ENCODE assay signal across 14 mouse cellular contexts in genomic region chr16:87915156-87915555, GRCm38 (mm10).
"Had no signal": no experiment of that assay in that cellular context is flagged by ENCODE, and none has a peak within 500 bp of the region (broad histone marks: within the 10 kb centered on the region; RNA-seq: fewer than 3 reads in every experiment).

No protein-coding gene starts in this region.

- H3K27ac ChIP-seq: layer of hippocampus, adult 2 months; liver, embryonic 14.5 days; neural tube, embryonic 12.5 days; stomach, embryonic 15.5 days had no signal

- H3K27me3 ChIP-seq: limb, embryonic 13.5 days; neural tube, embryonic 12.5 days; stomach, embryonic 15.5 days had no signal

- DNase-seq: kidney, postnatal 10 days; kidney, postnatal 4 days; left cerebral cortex, postnatal 4 days; lung, adult 18-20 months; midbrain, embryonic 14.5 days; right cerebral cortex, postnatal 4 days; spleen, adult 18-20 months; thymus, adult 2 months; thymus, postnatal 25 days had no signal

- H3K36me3 ChIP-seq: limb, embryonic 13.5 days; neural tube, embryonic 12.5 days; stomach, embryonic 15.5 days had no signal

- H3K4me3 ChIP-seq: layer of hippocampus, adult 2 months; limb, embryonic 13.5 days; neural tube, embryonic 12.5 days; stomach, embryonic 15.5 days had no signal

- H3K9ac ChIP-seq: limb, embryonic 13.5 days; liver, embryonic 14.5 days; neural tube, embryonic 12.5 days; stomach, embryonic 15.5 days had no signal
